Mouse (Mus musculus): ENCODE results near the gene Ptpn13. TPM values are rescaled to one million over a fixed set of nuclear protein-coding genes. Genes with fewer than 3 reads are reported as not detected.

The Ptpn13 gene
- polyA plus RNA-seq, 1 experiment from 2014 or later, result 5.6 TPM

- DNase-seq (ENCODE audit: low spot score), result no peak
These were observed 33.4 kb downstream of the Ptpn13 start for GRCm38 (mm10) chr5:103458411-103458810.

GRCm38 (mm10) chr5:103458959-103459675 lies 34.1 kb downstream of the Ptpn13 start:
- no peak for DNase-seq (ENCODE audit: low spot score)

DNA sequence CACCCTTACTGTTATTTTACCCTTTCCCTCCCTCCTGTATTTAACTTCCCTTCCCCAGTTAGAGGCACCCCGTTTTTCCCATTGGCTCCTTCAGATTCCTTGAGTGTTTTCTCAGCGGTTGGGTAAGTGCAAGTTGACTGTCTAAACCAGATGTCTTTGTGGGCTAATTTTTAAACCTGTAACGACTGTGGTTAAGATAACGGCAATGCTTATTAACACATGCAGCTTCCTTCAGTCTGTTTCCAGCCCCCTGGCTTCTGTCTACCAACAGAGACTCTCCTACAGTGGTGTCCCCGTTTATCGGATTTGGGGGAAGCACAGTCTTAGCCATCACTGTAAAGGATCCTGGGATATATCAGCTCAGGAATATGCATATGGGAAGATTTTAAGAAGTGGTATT lies 35.9 kb downstream of the Ptpn13 start:
- DNase-seq (ENCODE audit: low spot score), result no peak

- no peak for DNase-seq (ENCODE audit: low spot score)
These were observed 38.7 kb downstream of the Ptpn13 start for GRCm38 (mm10) chr5:103463661-103464219.

DNA sequence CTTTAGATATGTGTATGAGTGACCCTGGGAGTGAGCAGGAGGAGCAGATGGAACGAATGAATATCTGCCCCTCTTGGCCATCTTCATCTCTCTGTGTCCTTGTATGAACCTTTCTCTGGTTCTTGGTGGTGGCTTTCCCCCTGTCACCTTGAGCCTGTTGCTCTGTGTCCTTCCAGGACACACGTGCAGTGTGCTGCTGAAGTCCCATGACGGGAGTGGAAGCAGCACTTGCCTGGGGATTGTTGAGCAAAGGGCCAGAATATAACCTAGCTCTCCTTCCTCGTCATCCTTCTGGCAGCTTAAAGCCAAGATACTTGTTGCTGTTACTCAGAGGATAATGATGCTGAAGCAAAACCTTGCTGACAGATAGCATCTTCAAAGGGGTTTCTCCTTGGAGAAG lies 39.3 kb downstream of the Ptpn13 start:
- no peak for DNase-seq (ENCODE audit: low spot score)

DNA sequence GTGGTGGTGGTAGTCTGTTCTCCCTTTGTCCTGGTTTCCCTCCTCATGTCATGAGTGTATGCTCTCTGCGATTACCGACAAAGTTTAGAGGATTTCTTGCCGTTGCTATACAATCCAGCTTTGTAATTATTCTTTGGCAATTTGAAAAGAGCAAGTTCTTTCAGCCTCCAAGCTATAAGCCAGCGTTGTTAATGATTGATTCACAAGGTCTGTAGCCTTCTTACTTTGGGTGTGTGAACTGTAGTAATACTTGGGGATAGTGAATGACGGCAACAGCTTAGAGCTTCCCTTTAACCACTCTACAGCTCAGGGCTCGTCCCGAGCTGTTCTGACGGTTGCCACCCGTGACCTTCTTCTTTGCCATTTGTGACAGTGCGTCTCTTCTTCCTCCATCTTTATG lies 39.8 kb downstream of the Ptpn13 start:
- no peak for DNase-seq (ENCODE audit: low spot score)

DNA sequence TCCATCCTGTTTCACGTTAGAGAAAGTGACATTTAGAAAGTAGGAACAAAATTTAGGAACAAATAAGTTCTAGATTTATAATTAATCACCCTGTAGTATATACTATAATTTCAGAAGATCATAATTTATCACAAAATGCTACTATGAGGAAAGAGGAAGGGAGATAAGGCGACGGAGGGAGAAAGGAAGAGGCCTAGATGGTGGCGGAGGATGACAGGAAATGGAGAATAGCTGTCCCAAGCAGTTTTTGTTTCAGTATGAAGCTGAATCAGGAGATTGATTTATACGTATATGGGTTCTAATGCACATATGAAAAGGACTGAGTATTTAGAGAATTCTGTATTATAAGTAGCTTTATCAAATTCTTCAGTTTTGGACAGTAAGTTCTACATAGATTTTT lies 47.7 kb downstream of the Ptpn13 start:
- no peak for DNase-seq (ENCODE audit: low spot score)

- no peak for DNase-seq (ENCODE audit: low spot score)
These were observed 48.6 kb downstream of the Ptpn13 start for GRCm38 (mm10) chr5:103473467-103474096.

- no peak for DNase-seq (ENCODE audit: low spot score)
These were observed 49.3 kb downstream of the Ptpn13 start for GRCm38 (mm10) chr5:103474259-103474658.

GRCm38 (mm10) chr5:103475503-103475902 lies 50.5 kb downstream of the Ptpn13 start:
- no peak for DNase-seq (ENCODE audit: low spot score)

GRCm38 (mm10) chr5:103479503-103479902 lies 54.5 kb downstream of the Ptpn13 start:
- DNase-seq (ENCODE audit: low spot score), result no peak

- no peak for DNase-seq (ENCODE audit: low spot score)
These were observed 56.2 kb downstream of the Ptpn13 start for GRCm38 (mm10) chr5:103481222-103481621.

DNA sequence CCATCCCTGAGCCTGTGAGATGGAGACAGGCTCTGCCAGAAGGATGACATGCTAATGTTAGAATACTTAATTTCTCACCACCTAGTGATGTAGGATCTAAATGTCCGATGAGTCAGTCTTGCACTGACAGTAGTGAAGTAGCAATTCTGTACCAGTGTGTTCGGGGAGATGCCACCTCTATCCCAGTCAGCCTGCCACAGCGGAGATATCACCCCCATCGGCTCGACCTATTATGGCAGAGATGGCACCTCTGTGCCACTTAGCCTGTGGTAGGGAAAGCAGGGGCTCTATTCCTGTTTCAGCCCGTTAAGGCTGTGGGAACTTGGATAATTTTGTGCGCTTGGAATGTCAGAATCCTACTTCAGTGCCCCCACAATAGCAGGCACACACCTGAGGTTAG lies 62.0 kb downstream of the Ptpn13 start:
- DNase-seq (ENCODE audit: low spot score), result no peak

GRCm38 (mm10) chr5:103490964-103491363 lies 66.0 kb downstream of the Ptpn13 start:
- DNase-seq (ENCODE audit: low spot score), result no peak

DNA sequence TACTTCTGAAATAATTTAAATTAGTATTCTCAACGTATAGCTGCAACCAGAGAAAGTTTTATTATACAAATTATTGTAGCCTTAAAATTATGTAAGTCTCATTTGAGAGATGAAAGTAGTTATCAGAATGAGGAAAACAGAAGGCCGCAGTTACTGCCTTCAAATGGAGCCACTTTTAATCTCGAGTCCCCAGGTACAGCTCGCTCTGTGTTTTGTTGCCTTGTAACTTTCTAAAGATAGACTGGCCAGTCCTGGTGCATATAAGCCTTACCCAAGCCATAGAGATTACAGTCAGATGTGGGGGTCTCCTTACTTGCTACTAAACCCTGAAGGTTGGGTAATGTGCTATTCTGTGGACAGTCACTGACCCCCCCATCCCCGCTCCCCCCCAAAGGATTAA lies 66.8 kb downstream of the Ptpn13 start:
- no peak for DNase-seq (ENCODE audit: low spot score)

- no peak for DNase-seq (ENCODE audit: low spot score)
These were observed 72.1 kb downstream of the Ptpn13 start for GRCm38 (mm10) chr5:103497061-103497460.

DNA sequence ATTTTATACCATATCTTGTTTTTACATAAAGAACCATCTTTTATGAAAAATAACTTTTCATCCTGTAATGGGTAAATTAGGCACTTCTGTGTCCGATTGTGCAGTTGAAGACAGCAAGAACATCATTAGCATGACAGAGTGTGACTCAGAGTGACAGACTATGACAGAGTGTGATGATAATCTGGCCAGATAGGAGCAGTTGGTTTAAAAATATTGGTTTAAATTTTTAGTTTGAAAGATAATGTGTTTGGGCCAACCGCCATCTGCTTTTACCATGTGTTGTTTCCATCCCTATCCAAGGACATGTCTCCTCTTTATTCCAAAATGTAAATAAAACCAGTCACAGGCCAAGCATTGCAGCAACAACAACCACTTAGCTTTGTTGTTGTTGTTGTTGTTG lies 72.5 kb downstream of the Ptpn13 start:
- no peak for DNase-seq (ENCODE audit: low spot score)

DNA sequence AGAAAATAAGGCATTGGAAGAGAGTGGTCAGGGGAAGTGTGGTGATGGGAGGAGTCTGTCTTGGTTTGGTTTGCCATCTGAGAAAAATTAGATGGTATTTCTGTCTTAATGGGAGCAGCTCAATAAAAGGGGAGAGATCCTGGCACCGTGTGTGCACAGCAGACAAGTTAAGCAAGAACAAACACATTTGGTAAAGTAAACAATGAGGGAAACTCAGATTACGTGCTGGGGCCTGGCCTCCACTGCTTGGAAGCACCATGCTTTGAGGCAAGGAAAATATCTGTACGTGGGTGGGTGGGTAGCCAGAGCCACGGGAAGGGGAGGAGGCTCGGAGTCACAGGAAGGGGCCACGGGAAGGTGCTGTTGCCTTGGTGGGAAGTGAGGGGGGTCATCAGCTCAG lies 74.3 kb downstream of the Ptpn13 start:
- no peak for DNase-seq (ENCODE audit: low spot score)

- DNase-seq (ENCODE audit: low spot score), result peak; percentile 49
These were observed 76.1 kb downstream of the Ptpn13 start for GRCm38 (mm10) chr5:103501076-103501475.

GRCm38 (mm10) chr5:103501839-103502238 lies 76.8 kb downstream of the Ptpn13 start:
- DNase-seq (ENCODE audit: low spot score), result no peak

GRCm38 (mm10) chr5:103513162-103513561 lies 88.2 kb downstream of the Ptpn13 start:
- DNase-seq (ENCODE audit: low spot score), result peak; percentile 15

DNA sequence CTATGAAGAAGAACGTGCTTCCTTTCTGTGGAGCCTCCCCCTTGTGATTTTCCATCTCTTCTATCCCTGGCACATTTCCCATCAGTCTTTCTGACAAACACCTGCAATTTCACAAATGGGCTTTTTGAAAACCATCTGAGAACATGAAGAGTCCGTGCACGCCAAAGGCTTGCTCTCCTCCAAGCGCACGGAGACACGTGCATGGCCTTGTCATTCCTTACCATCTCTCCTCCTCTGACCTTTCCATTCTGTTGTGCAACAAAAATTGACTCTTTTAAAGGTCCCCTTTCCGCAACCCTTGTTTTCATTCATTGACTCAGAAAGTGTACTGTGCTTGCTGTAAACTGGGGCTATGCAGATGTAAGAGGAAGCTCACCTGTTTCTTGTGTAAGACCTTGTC lies 89.4 kb downstream of the Ptpn13 start:
- no peak for DNase-seq (ENCODE audit: low spot score)

- DNase-seq (ENCODE audit: low spot score), result no peak
These were observed 90.9 kb downstream of the Ptpn13 start for GRCm38 (mm10) chr5:103515876-103516275.
